Mouse (Mus musculus) spleen, postnatal 14 days (tissue): ENCODE measurements around the gene Dhrs4.

Experiments used
- DNase-seq, 2 experiments: peaks; one replicate each; pipeline ENCODE4 v3.0.0; 2021 to 2022; ENCODE audit warnings: low spot score in 2 of 2

The Dhrs4 gene

DNA sequence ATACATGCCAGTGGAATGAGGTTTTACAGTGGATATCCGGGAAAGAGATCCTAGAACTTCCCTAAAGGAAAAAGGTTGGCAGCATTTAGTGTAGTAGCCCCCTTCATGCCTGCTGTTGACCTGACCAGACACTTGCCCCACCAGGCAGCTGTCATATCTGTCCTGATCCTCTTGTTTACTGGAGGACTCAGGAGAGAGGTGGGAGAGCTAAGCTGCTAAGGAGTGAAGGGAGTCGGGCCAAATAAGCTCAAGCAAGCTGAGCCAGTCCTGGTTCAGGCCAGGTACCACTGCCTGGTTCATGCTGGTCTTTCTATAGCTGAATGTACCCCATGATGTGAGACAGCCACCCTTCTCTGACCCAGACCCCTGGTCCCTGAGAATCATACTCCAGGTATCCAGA is 48.1 kb downstream of the Dhrs4 start:
- DNase-seq = no peak

GRCm38 (mm10) chr14:55527940-55528339 is 49.4 kb downstream of the Dhrs4 start:
- peak in 1 of 2 experiments; percentile 28 for DNase-seq

GRCm38 (mm10) chr14:55536116-55536745 is 57.7 kb downstream of the Dhrs4 start:
- peak in 1 of 2 experiments; percentile 48 for DNase-seq
